Mouse (Mus musculus) liver, embryonic 12.5 days (tissue): Measurements from ENCODE around the gene Dld. TPM values are rescaled to one million over a fixed set of nuclear protein-coding genes. Genes with fewer than 3 reads are reported as not detected.

ENCODE experiments used
- ATAC-seq: fragments of 200-750 bp; cut with Nextera tagmentation; 2 replicates; pipeline ENCODE4 v1.8.0; 2017; ENCODE audit warnings: moderate number of reproducible peaks, mild to moderate bottlenecking, moderate library complexity
- H3K27ac ChIP-seq: fragments of 300-500 bp; sonication (generic); 2 replicates; pipeline ENCODE4 v1.5.1; 2016; ENCODE audit warnings: mild to moderate bottlenecking
- H3K27me3 ChIP-seq: fragments of 300-500 bp; sonication (generic); replicated peaks from 2 replicates; pipeline ENCODE4 v1.6.1; 2016; ENCODE audit warnings: mild to moderate bottlenecking, moderate library complexity
- H3K36me3 ChIP-seq: fragments of 300-500 bp; sonication (generic); 2 replicates; pipeline ENCODE4 v1.6.1; 2016; ENCODE audit warnings: mild to moderate bottlenecking, moderate library complexity
- H3K4me1 ChIP-seq: fragments of 300-500 bp; sonication (generic); 2 replicates; pipeline ENCODE4 v1.6.1; 2016
- H3K4me2 ChIP-seq: fragments of 300-500 bp; sonication (generic); 2 replicates; pipeline ENCODE4 v1.6.1; 2016; ENCODE audit warnings: mild to moderate bottlenecking, moderate library complexity
- H3K4me3 ChIP-seq: fragments of 300-500 bp; sonication (generic); 2 replicates; pipeline ENCODE4 v1.5.1; 2016; ENCODE audit warnings: mild to moderate bottlenecking, moderate library complexity
- H3K9ac ChIP-seq: fragments of 300-500 bp; sonication (generic); 2 replicates; pipeline ENCODE4 v1.6.1; 2016; ENCODE audit warnings: mild to moderate bottlenecking, moderate library complexity
- H3K9me3 ChIP-seq: fragments of 300-500 bp; sonication (generic); replicated peaks from 2 replicates; pipeline ENCODE4 v1.6.1; 2016; ENCODE audit warnings: mild to moderate bottlenecking, moderate library complexity
- WGBS: fragments of 180-500 bp; shearing (Covaris S2); methylation state at CpG from one replicate; pipeline ENCODE4 v1.1.7; 2016; ENCODE audit not compliant: insufficient replicate concordance; 5-methylcytosine and 5-hydroxymethylcytosine counted together
- polyA plus RNA-seq: library from polyadenylated mRNA; unstranded; fragments of >200 nt; fragmentation: Nextera tagmentation; extraction: Ambion mirVana; gene quantifications from 2 replicates; pipeline ENCODE4 v1.2.1, GENCODE M21; 2016

The Dld gene
- polyA plus RNA-seq = 110 and 111 TPM in 2 replicates

- 4% methylated on average over 66 of the region's 66 CpGs for WGBS
- H3K27me3 ChIP-seq = no peaks in the 10 kb centered on the region
- peaks cover 26% of the 10 kb centered on the region for H3K36me3 ChIP-seq
- H3K9me3 ChIP-seq = no peaks in the 10 kb centered on the region
- H3K27ac ChIP-seq = peak within 1 kb of the TSS; percentile 84
- ATAC-seq = peak; percentile 98
- peak within 1 kb of the TSS; percentile 88 for H3K9ac ChIP-seq
- peaks cover 23% of the 10 kb centered on the region for H3K4me1 ChIP-seq
- peak within 1 kb of the TSS; percentile 86 for H3K4me3 ChIP-seq
- peak within 1 kb of the TSS; percentile 72 for H3K4me2 ChIP-seq
Observed at GRCm38 (mm10) chr12:31350944-31351928, at the start of gene Dld. Gene Dld, minus strand, starts transcription at chr12:31351453.

- no peak overlapping the region for H3K9ac ChIP-seq
- no peaks in the 10 kb centered on the region for H3K36me3 ChIP-seq
- no peak overlapping the region for H3K27ac ChIP-seq
- no peak for ATAC-seq
- 67% methylated on average over 1 of the region's 1 CpGs for WGBS
- no peaks in the 10 kb centered on the region for H3K9me3 ChIP-seq
- no peaks in the 10 kb centered on the region for H3K27me3 ChIP-seq
- no peaks in the 10 kb centered on the region for H3K4me1 ChIP-seq
- no peak overlapping the region for H3K4me2 ChIP-seq
- H3K4me3 ChIP-seq = no peak overlapping the region
Observed at GRCm38 (mm10) chr12:31400821-31401220, 49.6 kb upstream of the Dld start.

GRCm38 (mm10) chr12:31397709-31398108, 46.5 kb upstream of the Dld start:
- 69% methylated on average over 4 of the region's 4 CpGs for WGBS
- H3K27me3 ChIP-seq = no peaks in the 10 kb centered on the region
- H3K9ac ChIP-seq = no peak overlapping the region
- no peaks in the 10 kb centered on the region for H3K9me3 ChIP-seq
- no peak for ATAC-seq
- no peaks in the 10 kb centered on the region for H3K4me1 ChIP-seq
- H3K4me3 ChIP-seq = no peak overlapping the region
- H3K4me2 ChIP-seq = no peak overlapping the region
- H3K27ac ChIP-seq = no peak overlapping the region
- H3K36me3 ChIP-seq = no peaks in the 10 kb centered on the region

- no peak for ATAC-seq
- 71% methylated on average over 1 of the region's 1 CpGs for WGBS
Observed at GRCm38 (mm10) chr12:31395895-31396294, 44.6 kb upstream of the Dld start.

GRCm38 (mm10) chr12:31391696-31392095, 40.4 kb upstream of the Dld start:
- Histone ChIP-seq H3K9me3 (no peaks in the 10 kb centered on the region), H3K4me3 (no peak overlapping the region), H3K27ac (no peak overlapping the region), H3K9ac (no peak overlapping the region), H3K27me3 (no peaks in the 10 kb centered on the region), H3K4me1 (no peaks in the 10 kb centered on the region), H3K4me2 (no peak overlapping the region), H3K36me3 (no peaks in the 10 kb centered on the region)
- no peak for ATAC-seq
- 80% methylated on average over 12 of the region's 12 CpGs for WGBS

More at GRCm38 (mm10) chr12:31395895-31396294, 44.6 kb upstream of the Dld start:
- Histone ChIP-seq H3K27me3 (no peaks in the 10 kb centered on the region), H3K27ac (no peak overlapping the region), H3K4me3 (no peak overlapping the region), H3K9ac (no peak overlapping the region), H3K4me2 (no peak overlapping the region), H3K9me3 (no peaks in the 10 kb centered on the region), H3K4me1 (no peaks in the 10 kb centered on the region), H3K36me3 (no peaks in the 10 kb centered on the region)

- no peak for ATAC-seq
- WGBS = 63% methylated on average over 3 of the region's 3 CpGs
- Histone ChIP-seq H3K27me3 (no peaks in the 10 kb centered on the region), H3K9me3 (no peaks in the 10 kb centered on the region), H3K4me2 (no peak within 1 kb of the TSS), H3K9ac (no peak within 1 kb of the TSS), H3K4me1 (no peaks in the 10 kb centered on the region), H3K36me3 (no peaks in the 10 kb centered on the region), H3K4me3 (no peak within 1 kb of the TSS), H3K27ac (no peak within 1 kb of the TSS)
Observed at GRCm38 (mm10) chr12:31390571-31390970, 39.3 kb upstream of the Dld start, which contains the start of gene Slc26a3. Gene Slc26a3, plus strand, starts transcription at chr12:31390871.

- ATAC-seq = no peak
- no peak overlapping the region for H3K9ac ChIP-seq
- WGBS = 41% methylated on average over 3 of the region's 3 CpGs
- no peaks in the 10 kb centered on the region for H3K9me3 ChIP-seq
- H3K4me2 ChIP-seq = no peak overlapping the region
- no peak overlapping the region for H3K4me3 ChIP-seq
- H3K4me1 ChIP-seq = no peaks in the 10 kb centered on the region
- H3K27me3 ChIP-seq = no peaks in the 10 kb centered on the region
- no peak overlapping the region for H3K27ac ChIP-seq
- no peaks in the 10 kb centered on the region for H3K36me3 ChIP-seq
Observed at GRCm38 (mm10) chr12:31387303-31387702, 36.0 kb upstream of the Dld start.

- Histone ChIP-seq H3K36me3 (no peaks in the 10 kb centered on the region), H3K4me1 (no peaks in the 10 kb centered on the region), H3K27ac (no peak overlapping the region), H3K27me3 (no peaks in the 10 kb centered on the region), H3K9me3 (no peaks in the 10 kb centered on the region), H3K4me3 (no peak overlapping the region), H3K4me2 (no peak overlapping the region), H3K9ac (no peak overlapping the region)
- no peak for ATAC-seq
- WGBS = 52% methylated on average over 2 of the region's 2 CpGs
Observed at GRCm38 (mm10) chr12:31382451-31382850, 31.2 kb upstream of the Dld start.

- Histone ChIP-seq H3K4me1 (no peaks in the 10 kb centered on the region), H3K4me3 (no peak overlapping the region), H3K27me3 (no peaks in the 10 kb centered on the region), H3K27ac (no peak overlapping the region), H3K36me3 (no peaks in the 10 kb centered on the region), H3K9me3 (no peaks in the 10 kb centered on the region), H3K9ac (no peak overlapping the region), H3K4me2 (no peak overlapping the region)
- 69% methylated on average over 2 of the region's 2 CpGs for WGBS
- ATAC-seq = no peak
Observed at GRCm38 (mm10) chr12:31380878-31381277, 29.6 kb upstream of the Dld start.

GRCm38 (mm10) chr12:31377241-31377640, 26.0 kb upstream of the Dld start:
- Histone ChIP-seq H3K36me3 (no peaks in the 10 kb centered on the region), H3K9me3 (no peaks in the 10 kb centered on the region), H3K4me1 (peaks cover 7% of the 10 kb centered on the region; the same call in 1 of the 2 replicates), H3K27ac (no peak overlapping the region), H3K4me3 (no peak overlapping the region), H3K27me3 (no peaks in the 10 kb centered on the region), H3K4me2 (peak overlapping the region; percentile 45; the same call in 1 of the 2 replicates), H3K9ac (no peak overlapping the region)
- ATAC-seq = no peak
- 64% methylated on average over 11 of the region's 11 CpGs for WGBS

GRCm38 (mm10) chr12:31376326-31376950, 25.2 kb upstream of the Dld start:
- Histone ChIP-seq H3K27me3 (no peaks in the 10 kb centered on the region), H3K4me2 (peak overlapping the region; percentile 45), H3K4me1 (peaks cover 7% of the 10 kb centered on the region; the same call in 1 of the 2 replicates), H3K27ac (no peak overlapping the region), H3K9ac (no peak overlapping the region), H3K36me3 (no peaks in the 10 kb centered on the region), H3K4me3 (0 out of 2 replicates have a peak overlapping the region, but pooled peaks have one; percentile 7), H3K9me3 (no peaks in the 10 kb centered on the region)
- ATAC-seq = no peak
- WGBS = 11% methylated on average over 13 of the region's 13 CpGs

- Histone ChIP-seq H3K4me3 (no peak overlapping the region), H3K4me1 (peaks cover 7% of the 10 kb centered on the region; the same call in 1 of the 2 replicates), H3K9ac (no peak overlapping the region), H3K9me3 (0 out of 2 replicates have a peak, but pooled peaks cover 3% of the 10 kb centered on the region), H3K36me3 (no peaks in the 10 kb centered on the region), H3K27ac (no peak overlapping the region), H3K27me3 (no peaks in the 10 kb centered on the region), H3K4me2 (no peak overlapping the region)
- ATAC-seq = no peak
- whole genome bisulfite sequencing = 56% methylated on average over 4 of the region's 4 CpGs
Observed at GRCm38 (mm10) chr12:31375283-31375615, 24.0 kb upstream of the Dld start.
